Mouse (Mus musculus) liver, embryonic 16.5 days (tissue): ENCODE data around the gene Rsph1. TPM values are rescaled to one million over a fixed set of nuclear protein-coding genes. Genes with fewer than 3 reads are reported as not detected.
A peak's percentile ranks its signal among the peaks of the same experiment; 100 is the strongest.

Source experiments
- ATAC-seq: fragments of 200-750 bp; cut with Nextera tagmentation; 2 replicates; pipeline ENCODE4 v1.8.0; 2017; ENCODE audit warnings: low read depth, mild to moderate bottlenecking, moderate number of reproducible peaks, moderate library complexity
- H3K27ac ChIP-seq: fragments of 300-500 bp; sonication (generic); 2 replicates; pipeline ENCODE4 v1.5.1; 2014; ENCODE audit warnings: mild to moderate bottlenecking, low read length
- H3K27me3 ChIP-seq: fragments of 300-500 bp; sonication (generic); 2 replicates; pipeline ENCODE4 v1.6.1; 2014; ENCODE audit warnings: low read depth, low read length, mixed read lengths; ENCODE audit not compliant: control insufficient read depth, insufficient read depth
- H3K36me3 ChIP-seq: fragments of 300-500 bp; sonication (generic); 2 replicates; pipeline ENCODE4 v1.6.1; 2014; ENCODE audit warnings: mild to moderate bottlenecking; ENCODE audit not compliant: control insufficient read depth, insufficient read depth
- H3K4me1 ChIP-seq: fragments of 300-500 bp; sonication (generic); 2 replicates; pipeline ENCODE4 v1.6.1; 2014; ENCODE audit warnings: low read depth, low read length, mixed read lengths; ENCODE audit not compliant: control insufficient read depth
- H3K4me2 ChIP-seq: fragments of 300-500 bp; sonication (generic); 2 replicates; pipeline ENCODE4 v1.6.1; 2014; ENCODE audit warnings: low read depth, low read length, mixed read lengths
- H3K4me3 ChIP-seq: fragments of 300-500 bp; sonication (generic); 2 replicates; pipeline ENCODE4 v1.5.1; 2014; ENCODE audit warnings: low read depth, mild to moderate bottlenecking, low read length
- H3K9ac ChIP-seq: fragments of 300-500 bp; sonication (generic); 2 replicates; pipeline ENCODE4 v1.6.1; 2014; ENCODE audit warnings: low read depth, low read length
- H3K9me3 ChIP-seq: fragments of 300-500 bp; sonication (generic); replicated peaks from 2 replicates; pipeline ENCODE4 v1.6.1; 2016; ENCODE audit warnings: low read length; ENCODE audit not compliant: control insufficient read depth
- WGBS: fragments of 180-500 bp; shearing (Covaris S2); extraction: QIAGEN DNeasy Blood & Tissue Kit; methylation state at CpG from one replicate; pipeline ENCODE4 v1.1.7; 2014; ENCODE audit not compliant: insufficient replicate concordance; 5-methylcytosine and 5-hydroxymethylcytosine counted together
- polyA plus RNA-seq: library from polyadenylated mRNA; unstranded; fragments of >200 nt; fragmentation: Nextera tagmentation; extraction: Ambion mirVana; gene quantifications from 2 replicates; pipeline ENCODE4 v1.2.1, GENCODE M21; 2015

Gene Rsph1
- polyA plus RNA-seq: 0.19 and 0.20 TPM in 2 replicates

GRCm38 (mm10) chr17:31276922-31277918 lies at the start of gene Rsph1:
TSS of gene Rsph1 (minus strand) at chr17:31277383.
- peak; percentile 43 for ATAC-seq
- Histone ChIP-seq H3K4me2 (peak within 1 kb of the TSS; percentile 59), H3K4me1 (no peaks in the 10 kb centered on the region; the same call in 1 of the 2 replicates), H3K4me3 (peak within 1 kb of the TSS; percentile 46), H3K27ac (no peak within 1 kb of the TSS), H3K9me3 (no peaks in the 10 kb centered on the region), H3K9ac (no peak within 1 kb of the TSS), H3K36me3 (no peaks in the 10 kb centered on the region), H3K27me3 (no peaks in the 10 kb centered on the region)
- 10% methylated on average over 44 of the region's 44 CpGs for WGBS

DNA sequence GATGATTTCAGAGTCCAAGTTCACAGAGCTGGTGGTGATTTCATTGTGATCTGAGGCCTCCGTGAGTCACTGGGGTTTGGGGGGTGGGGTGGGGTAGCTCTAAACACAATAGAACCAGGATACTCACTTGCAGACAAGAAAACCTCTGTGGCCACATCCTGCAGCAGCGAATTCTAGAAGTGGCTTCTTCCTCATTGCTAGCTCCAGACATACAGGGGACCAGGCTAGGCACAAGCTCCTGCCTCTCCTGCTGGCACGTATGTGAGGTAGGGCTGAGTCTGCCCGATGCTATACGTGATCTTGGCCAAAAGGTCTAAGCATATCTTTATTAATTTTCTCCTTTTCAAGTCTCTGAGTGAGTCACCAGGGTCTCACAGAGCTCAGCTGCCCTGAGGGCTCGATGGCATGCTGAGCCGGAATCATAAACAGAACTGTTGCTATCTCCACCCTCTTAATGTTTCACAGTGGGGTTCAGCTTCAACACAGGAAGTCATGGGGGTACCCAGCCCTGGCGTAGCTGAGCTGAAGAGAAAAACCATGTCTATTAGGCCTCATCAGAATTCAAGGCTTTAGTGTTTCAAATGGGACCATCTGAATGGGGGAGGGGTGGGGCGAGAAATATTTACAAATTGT lies 49.2 kb upstream of the Rsph1 start:
- no peak for ATAC-seq
- WGBS: 40% methylated on average over 9 of the region's 9 CpGs
- H3K4me3 ChIP-seq: no peak overlapping the region
- no peaks in the 10 kb centered on the region for H3K27me3 ChIP-seq
- H3K4me2 ChIP-seq: no peak overlapping the region
- no peaks in the 10 kb centered on the region for H3K36me3 ChIP-seq
- H3K9me3 ChIP-seq: no peaks in the 10 kb centered on the region
- no peak overlapping the region for H3K27ac ChIP-seq
- peaks cover 4% of the 10 kb centered on the region for H3K4me1 ChIP-seq
- H3K9ac ChIP-seq: no peak overlapping the region

DNA sequence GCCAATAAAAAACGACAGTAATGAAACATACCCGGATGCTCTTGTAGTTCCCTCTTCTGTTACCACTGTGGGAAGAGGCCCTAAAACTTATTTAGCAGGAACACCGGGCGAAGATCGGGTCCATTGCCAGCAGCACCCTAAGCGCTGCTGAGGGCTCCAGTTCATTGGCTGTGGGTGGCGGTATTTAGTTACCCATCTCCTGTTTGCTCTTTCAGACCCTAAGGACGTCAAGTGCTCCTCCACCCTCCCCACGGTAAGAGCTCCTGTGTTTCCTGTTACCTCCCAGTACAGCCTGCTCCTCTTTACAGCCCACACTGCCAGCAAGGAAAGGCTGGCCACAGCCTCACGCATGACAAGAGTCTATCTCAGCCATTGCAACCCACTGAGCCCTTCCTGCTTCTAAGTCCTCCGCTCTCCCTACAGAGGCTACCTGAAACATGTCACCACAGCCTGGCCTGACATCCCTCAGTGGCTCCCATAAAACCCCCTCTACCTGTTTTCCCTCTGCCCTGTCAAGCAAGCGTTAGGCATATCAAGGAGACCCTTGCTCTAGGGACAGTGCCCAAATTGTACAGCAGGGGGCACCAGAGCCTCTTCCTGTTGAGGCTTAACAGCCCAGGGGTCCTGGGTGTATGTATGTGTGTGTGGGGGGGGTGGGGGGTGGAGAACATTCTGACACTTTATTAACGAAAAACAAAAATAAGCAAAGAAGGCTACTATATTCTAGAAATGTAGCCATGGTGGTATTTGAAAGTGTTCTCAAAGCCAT lies 48.5 kb upstream of the Rsph1 start:
- WGBS: 46% methylated on average over 13 of the region's 13 CpGs
- ATAC-seq: no peak
- Histone ChIP-seq H3K36me3 (no peaks in the 10 kb centered on the region), H3K9ac (no peak overlapping the region), H3K4me3 (no peak overlapping the region), H3K9me3 (no peaks in the 10 kb centered on the region), H3K4me1 (peaks cover 4% of the 10 kb centered on the region), H3K27ac (no peak overlapping the region), H3K4me2 (no peak overlapping the region), H3K27me3 (no peaks in the 10 kb centered on the region)

DNA sequence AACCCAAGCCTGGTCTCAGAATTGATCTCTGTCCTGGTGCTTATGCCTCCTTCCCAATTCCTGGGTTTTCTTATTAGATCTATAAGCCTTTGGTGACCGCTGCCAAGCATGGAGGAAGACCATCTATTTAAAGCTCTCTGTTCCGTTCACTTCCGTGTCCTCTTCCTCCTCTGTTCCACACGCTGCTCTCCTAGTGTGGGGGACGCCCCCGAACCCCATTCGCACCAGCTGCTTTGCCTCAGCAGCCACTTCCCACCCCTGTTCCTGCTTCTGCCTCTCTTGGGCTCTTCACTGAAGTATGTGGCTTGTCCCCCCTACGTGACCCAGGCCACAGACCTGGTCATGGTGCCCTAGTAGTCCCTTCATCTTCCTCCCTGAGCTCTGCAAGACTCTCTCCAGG lies 47.0 kb upstream of the Rsph1 start:
- Histone ChIP-seq H3K9me3 (no peaks in the 10 kb centered on the region), H3K27me3 (no peaks in the 10 kb centered on the region), H3K36me3 (no peaks in the 10 kb centered on the region), H3K9ac (no peak overlapping the region), H3K4me3 (no peak overlapping the region), H3K4me2 (no peak overlapping the region), H3K4me1 (peaks cover 4% of the 10 kb centered on the region), H3K27ac (no peak overlapping the region)
- no peak for ATAC-seq
- 89% methylated on average over 8 of the region's 8 CpGs for WGBS

- ATAC-seq: peak; percentile 60
- H3K27ac ChIP-seq: no peak overlapping the region
Observed at GRCm38 (mm10) chr17:31323379-31323778, 46.2 kb upstream of the Rsph1 start.

GRCm38 (mm10) chr17:31322446-31322845 lies 45.3 kb upstream of the Rsph1 start:
- no peaks in the 10 kb centered on the region for H3K27me3 ChIP-seq
- H3K4me1 ChIP-seq: peaks cover 4% of the 10 kb centered on the region
- no peaks in the 10 kb centered on the region for H3K9me3 ChIP-seq
- H3K9ac ChIP-seq: no peak overlapping the region
- 63% methylated on average over 4 of the region's 4 CpGs for WGBS
- H3K36me3 ChIP-seq: no peaks in the 10 kb centered on the region
- no peak overlapping the region for H3K4me2 ChIP-seq
- no peak overlapping the region for H3K27ac ChIP-seq
- no peak for ATAC-seq
- no peak overlapping the region for H3K4me3 ChIP-seq

More at GRCm38 (mm10) chr17:31323379-31323778, 46.2 kb upstream of the Rsph1 start:
- no peaks in the 10 kb centered on the region for H3K36me3 ChIP-seq
- no peaks in the 10 kb centered on the region for H3K27me3 ChIP-seq
- no peaks in the 10 kb centered on the region for H3K9me3 ChIP-seq
- H3K4me3 ChIP-seq: no peak overlapping the region
- no peak overlapping the region for H3K9ac ChIP-seq
- H3K4me2 ChIP-seq: no peak overlapping the region
- H3K4me1 ChIP-seq: peaks cover 4% of the 10 kb centered on the region
- 75% methylated on average over 4 of the region's 4 CpGs for WGBS

- no peaks in the 10 kb centered on the region for H3K27me3 ChIP-seq
- H3K4me3 ChIP-seq: no peak overlapping the region
- H3K4me2 ChIP-seq: no peak overlapping the region
- no peaks in the 10 kb centered on the region for H3K36me3 ChIP-seq
- no peak overlapping the region for H3K27ac ChIP-seq
- H3K9me3 ChIP-seq: no peaks in the 10 kb centered on the region
- WGBS: 75% methylated on average over 12 of the region's 12 CpGs
- ATAC-seq: no peak
- H3K9ac ChIP-seq: no peak overlapping the region
- H3K4me1 ChIP-seq: peaks cover 4% of the 10 kb centered on the region
Observed at GRCm38 (mm10) chr17:31321425-31321824, 44.2 kb upstream of the Rsph1 start.

- Histone ChIP-seq H3K36me3 (no peaks in the 10 kb centered on the region), H3K4me2 (no peak overlapping the region), H3K4me3 (no peak overlapping the region), H3K4me1 (no peaks in the 10 kb centered on the region; the same call in none of the 2 replicates), H3K27ac (no peak overlapping the region), H3K27me3 (no peaks in the 10 kb centered on the region), H3K9me3 (no peaks in the 10 kb centered on the region), H3K9ac (no peak overlapping the region)
- 72% methylated on average over 19 of the region's 19 CpGs for WGBS
- ATAC-seq: no peak
Observed at GRCm38 (mm10) chr17:31318906-31319767, 42.0 kb upstream of the Rsph1 start.
